Mouse (Mus musculus) erythroblast, embryonic 14.5 days (primary cell): ENCODE results near the gene Pxk.

Experiments used
- GATA1 ChIP-seq: IDR thresholded peaks from 2 replicates; pipeline ENCODE4 v1.6.1; 2012; ENCODE audit warnings: low read length, inconsistent platforms, mixed read lengths
- TAL1 ChIP-seq: IDR thresholded peaks from 3 replicates; pipeline ENCODE4 v1.6.1; 2012; ENCODE audit warnings: low read length, inconsistent platforms, mixed read lengths

- no peak for TF ChIP-seq TAL1
- no peak for TF ChIP-seq GATA1
Observed at GRCm38 (mm10) chr14:8191331-8191965, 93.4 kb downstream of the Pxk start.
